Mouse (Mus musculus): Measurements from ENCODE around the gene Dppa3.
"Not testable (repeated sequence)": the region's sequence is repeated elsewhere in the genome, so short reads cannot be mapped to it uniquely, and the experiment has no call there.

The Dppa3 gene

GRCm38 (mm10) chr6:122612426-122612825 is 13.8 kb upstream of the Dppa3 start:
- DNase-seq, result no peak

- DNase-seq, result peak; percentile 24 to 40
These were observed 12.2 kb upstream of the Dppa3 start for GRCm38 (mm10) chr6:122614047-122614446.

GRCm38 (mm10) chr6:122616022-122616421 is 10.2 kb upstream of the Dppa3 start:
- no peak for DNase-seq

- no peak for DNase-seq
These were observed 5.1 kb upstream of the Dppa3 start for GRCm38 (mm10) chr6:122621066-122621465.

GRCm38 (mm10) chr6:122624480-122624879 is 1.7 kb upstream of the Dppa3 start:
- DNase-seq, result no peak

GRCm38 (mm10) chr6:122625156-122625555 is 1.1 kb upstream of the Dppa3 start:
- no peak for DNase-seq

GRCm38 (mm10) chr6:122627469-122628108 is 1.4 kb downstream of the Dppa3 start:
- no peak for DNase-seq

GRCm38 (mm10) chr6:122633411-122633810 is 7.2 kb downstream of the Dppa3 start:
- peak; percentile 24 to 47 for DNase-seq

- DNase-seq, result no peak
These were observed 9.1 kb downstream of the Dppa3 start for GRCm38 (mm10) chr6:122635315-122635714.

GRCm38 (mm10) chr6:122636666-122637065 is 10.5 kb downstream of the Dppa3 start:
- DNase-seq, result no peak

GRCm38 (mm10) chr6:122637566-122637965 is 11.4 kb downstream of the Dppa3 start:
- DNase-seq, result not testable (repeated sequence)

GRCm38 (mm10) chr6:122644196-122644595 is 18.0 kb downstream of the Dppa3 start:
- DNase-seq, result not testable (repeated sequence)

GRCm38 (mm10) chr6:122649903-122650302 is 23.7 kb downstream of the Dppa3 start:
- no peak for DNase-seq

- no peak for DNase-seq
These were observed 24.3 kb downstream of the Dppa3 start for GRCm38 (mm10) chr6:122650398-122650980.

GRCm38 (mm10) chr6:122654301-122654700 is 28.1 kb downstream of the Dppa3 start:
- no peak for DNase-seq

- no peak for DNase-seq
These were observed 31.4 kb downstream of the Dppa3 start for GRCm38 (mm10) chr6:122657630-122658029.

GRCm38 (mm10) chr6:122659567-122659966 is 33.4 kb downstream of the Dppa3 start:
- DNase-seq, result peak; percentile 62 to 65

GRCm38 (mm10) chr6:122660601-122661379 is 34.6 kb downstream of the Dppa3 start:
- peak; percentile 38 to 59 for DNase-seq

GRCm38 (mm10) chr6:122662551-122663264 is 36.5 kb downstream of the Dppa3 start:
- peak; percentile 68 to 80 for DNase-seq

GRCm38 (mm10) chr6:122663596-122664206 is 37.5 kb downstream of the Dppa3 start:
- DNase-seq, result peak in 1 of 2 experiments; percentile 6

GRCm38 (mm10) chr6:122665866-122666265 is 39.7 kb downstream of the Dppa3 start:
- peak in 1 of 2 experiments; percentile 14 for DNase-seq

GRCm38 (mm10) chr6:122667715-122668114 is 41.5 kb downstream of the Dppa3 start:
- DNase-seq, result no peak

GRCm38 (mm10) chr6:122668823-122669222 is 42.6 kb downstream of the Dppa3 start:
- no peak for DNase-seq
